Mouse (Mus musculus): ENCODE results near the gene Clec16a. TPM values are rescaled to one million over a fixed set of nuclear protein-coding genes. Genes with fewer than 3 reads are reported as not detected.

Gene Clec16a
- polyA plus RNA-seq, 1 experiment from 2014 or later: 32.5 TPM

- no peak overlapping the region for H3K4me2 ChIP-seq (ENCODE audit: low read length)
- H3K9ac ChIP-seq (ENCODE audit: low read depth, low read length): no peak overlapping the region
- ATAC-seq (replicated peaks; ENCODE audit: low FRiP score, low read depth): no peak
- no peak for DNase-seq (ENCODE audit: low spot score)
- 60% methylated on average over 4 of the region's 4 CpGs for WGBS
- no peaks in the 10 kb centered on the region for H3K36me3 ChIP-seq (ENCODE audit: insufficient read depth, low read length)
- peaks cover 21% of the 10 kb centered on the region for H3K4me1 ChIP-seq (replicated peaks; ENCODE audit: insufficient read depth, low read length)
- H3K27ac ChIP-seq: no peak overlapping the region
- no peak overlapping the region for H3K4me3 ChIP-seq (replicated peaks; ENCODE audit: low read depth, low read length)
- TF ChIP-seq CTCF (IDR thresholded peaks at IDR 0.05; ENCODE audit: low read depth): no peak
- H3K27me3 ChIP-seq (ENCODE audit: insufficient read depth, low read length): no peaks in the 10 kb centered on the region
- no peaks in the 10 kb centered on the region for H3K9me3 ChIP-seq (replicated peaks; ENCODE audit: low read length)
These were observed 243.7 kb downstream of the Clec16a start for GRCm38 (mm10) chr16:10788866-10789265.

- Histone ChIP-seq H3K4me1 (replicated peaks; ENCODE audit: insufficient read depth, low read length) (peaks cover 15% of the 10 kb centered on the region; the same call in 1 of the 2 replicates), H3K4me2 (ENCODE audit: low read length) (no peak within 1 kb of the TSS), H3K27me3 (ENCODE audit: insufficient read depth, low read length) (no peaks in the 10 kb centered on the region), H3K9me3 (replicated peaks; ENCODE audit: low read length) (no peaks in the 10 kb centered on the region), H3K36me3 (ENCODE audit: insufficient read depth, low read length) (no peaks in the 10 kb centered on the region), H3K9ac (ENCODE audit: low read depth, low read length) (no peak within 1 kb of the TSS), H3K27ac (no peak within 1 kb of the TSS), H3K4me3 (replicated peaks; ENCODE audit: low read depth, low read length) (no peak within 1 kb of the TSS)
- DNase-seq (ENCODE audit: low spot score) (no peak), ATAC-seq (replicated peaks; ENCODE audit: low FRiP score, low read depth) (no peak)
- WGBS: 77% methylated on average over 9 of the region's 9 CpGs
- TF ChIP-seq CTCF (IDR thresholded peaks at IDR 0.05; ENCODE audit: low read depth): no peak
These were observed 245.6 kb downstream of the Clec16a start, which contains the start of gene Prm3 for GRCm38 (mm10) chr16:10790702-10791101. TSS of gene Prm3 (minus strand) at chr16:10790914.

Other genes starting within 250 kb of the Clec16a start
- 17.6 and 19.7 TPM in 2 replicates for gene Emp2, start 231.4 kb upstream of the Clec16a start, polyA plus RNA-seq (2015; fragmentation: Nextera tagmentation; extraction: Ambion mirVana)
- 1.1 and 1.2 TPM in 2 replicates for gene Tekt5, start 149.8 kb upstream of the Clec16a start, polyA plus RNA-seq (2015; fragmentation: Nextera tagmentation; extraction: Ambion mirVana)
- gene Nubp1, start 133.4 kb upstream of the Clec16a start, polyA plus RNA-seq (2015; fragmentation: Nextera tagmentation; extraction: Ambion mirVana): 55.7 and 57.7 TPM in 2 replicates
- gene Tvp23a, start 98.0 kb upstream of the Clec16a start, polyA plus RNA-seq (2015; fragmentation: Nextera tagmentation; extraction: Ambion mirVana): 5.9 and 6.9 TPM in 2 replicates
- gene Ciita, start 65.3 kb upstream of the Clec16a start, polyA plus RNA-seq (2015; fragmentation: Nextera tagmentation; extraction: Ambion mirVana): 0.93 and 0.95 TPM in 2 replicates
- 17.3 and 21.7 TPM in 2 replicates for gene Dexi, start 2.3 kb upstream of the Clec16a start, polyA plus RNA-seq (2015; fragmentation: Nextera tagmentation; extraction: Ambion mirVana)
- 7.4 and 7.8 TPM in 2 replicates for gene Socs1, start 240.2 kb downstream of the Clec16a start, polyA plus RNA-seq (2015; fragmentation: Nextera tagmentation; extraction: Ambion mirVana)
- gene Tnp2, start 243.3 kb downstream of the Clec16a start, polyA plus RNA-seq (2015; fragmentation: Nextera tagmentation; extraction: Ambion mirVana): not detected in 2 replicates
- not detected in 2 replicates for gene Prm3, start 245.6 kb downstream of the Clec16a start, polyA plus RNA-seq (2015; fragmentation: Nextera tagmentation; extraction: Ambion mirVana)

All from kidney, postnatal 0 days (tissue).